Mouse (Mus musculus) midbrain, embryonic 16.5 days (tissue): ENCODE measurements around the gene E130309D02Rik. TPM values are rescaled to one million over a fixed set of nuclear protein-coding genes. Genes with fewer than 3 reads are reported as not detected.

Source experiments
- ATAC-seq: fragments of 200-750 bp; cut with Nextera tagmentation; 2 replicates; pipeline ENCODE4 v1.8.0; 2017; ENCODE audit warnings: moderate TSS enrichment
- H3K27ac ChIP-seq: fragments of 300-500 bp; sonication (generic); 2 replicates; pipeline ENCODE4 v1.5.1; 2014; ENCODE audit warnings: mild to moderate bottlenecking, low read length, mixed read lengths
- H3K27me3 ChIP-seq: fragments of 300-500 bp; sonication (generic); 2 replicates; pipeline ENCODE4 v1.6.1; 2014; ENCODE audit warnings: low read depth, low read length, mixed read lengths; ENCODE audit not compliant: control insufficient read depth, insufficient read depth
- H3K36me3 ChIP-seq: fragments of 300-500 bp; sonication (generic); 2 replicates; pipeline ENCODE4 v1.6.1; 2014; ENCODE audit warnings: mild to moderate bottlenecking, low read length, moderate library complexity, mixed read lengths; ENCODE audit not compliant: control insufficient read depth, insufficient read depth
- H3K4me1 ChIP-seq: fragments of 300-500 bp; sonication (generic); 2 replicates; pipeline ENCODE4 v1.6.1; 2014; ENCODE audit warnings: mild to moderate bottlenecking, low read length, mixed read lengths; ENCODE audit not compliant: control insufficient read depth, insufficient read depth
- H3K4me2 ChIP-seq: fragments of 300-500 bp; sonication (generic); 2 replicates; pipeline ENCODE4 v1.6.1; 2014; ENCODE audit warnings: mild to moderate bottlenecking, low read length, mixed read lengths
- H3K4me3 ChIP-seq: fragments of 300-500 bp; sonication (generic); 2 replicates; pipeline ENCODE4 v1.5.1; 2014; ENCODE audit warnings: low read depth, mild to moderate bottlenecking, low read length, moderate library complexity, mixed read lengths
- H3K9ac ChIP-seq: fragments of 300-500 bp; sonication (generic); 2 replicates; pipeline ENCODE4 v1.6.1; 2014; ENCODE audit warnings: low read depth, low read length, mixed read lengths
- H3K9me3 ChIP-seq: fragments of 300-500 bp; sonication (generic); replicated peaks from 2 replicates; pipeline ENCODE4 v1.6.1; 2014; ENCODE audit warnings: mild to moderate bottlenecking, low read length, mixed read lengths; ENCODE audit not compliant: control insufficient read depth, poor library complexity, severe bottlenecking
- WGBS: fragments of 180-500 bp; shearing (Covaris S2); extraction: QIAGEN DNeasy Blood & Tissue Kit; methylation state at CpG from one replicate; pipeline ENCODE4 v1.1.7; 2014; 5-methylcytosine and 5-hydroxymethylcytosine counted together
- polyA plus RNA-seq: library from polyadenylated mRNA; unstranded; fragments of >200 nt; fragmentation: Nextera tagmentation; extraction: Ambion mirVana; gene quantifications from 2 replicates; pipeline ENCODE4 v1.2.1, GENCODE M21; 2015

E130309D02Rik gene
- polyA plus RNA-seq, 1 experiment from 2014 or later = 25.3 TPM

DNA sequence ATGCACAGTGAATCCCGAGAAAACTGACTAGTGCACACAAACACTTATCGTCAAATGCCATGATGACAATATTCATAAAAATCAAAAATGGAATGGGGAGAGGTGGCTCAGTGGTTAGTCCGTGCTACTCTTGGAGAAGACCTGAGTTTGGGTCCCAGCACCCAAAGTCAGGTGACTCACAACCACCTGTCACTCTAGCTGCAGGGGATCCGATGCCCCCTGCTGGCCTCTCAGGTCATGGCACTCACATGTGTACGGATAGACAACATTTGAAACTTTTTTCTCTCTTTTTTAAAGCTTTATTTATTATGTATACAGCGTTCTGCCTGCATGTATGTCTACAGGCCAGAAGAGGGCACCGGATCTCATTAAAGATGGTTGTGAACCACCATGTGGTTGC is 16.8 kb downstream of the E130309D02Rik start:
- Histone ChIP-seq H3K27me3 (peaks cover 6% of the 10 kb centered on the region), H3K9ac (no peak overlapping the region), H3K4me2 (no peak overlapping the region), H3K4me3 (no peak overlapping the region), H3K9me3 (no peaks in the 10 kb centered on the region; the same call in 1 of the 2 replicates), H3K27ac (no peak overlapping the region), H3K36me3 (peaks cover 21% of the 10 kb centered on the region), H3K4me1 (peaks cover 3% of the 10 kb centered on the region)
- WGBS = 95% methylated on average over 7 of the region's 7 CpGs
- no peak for ATAC-seq

DNA sequence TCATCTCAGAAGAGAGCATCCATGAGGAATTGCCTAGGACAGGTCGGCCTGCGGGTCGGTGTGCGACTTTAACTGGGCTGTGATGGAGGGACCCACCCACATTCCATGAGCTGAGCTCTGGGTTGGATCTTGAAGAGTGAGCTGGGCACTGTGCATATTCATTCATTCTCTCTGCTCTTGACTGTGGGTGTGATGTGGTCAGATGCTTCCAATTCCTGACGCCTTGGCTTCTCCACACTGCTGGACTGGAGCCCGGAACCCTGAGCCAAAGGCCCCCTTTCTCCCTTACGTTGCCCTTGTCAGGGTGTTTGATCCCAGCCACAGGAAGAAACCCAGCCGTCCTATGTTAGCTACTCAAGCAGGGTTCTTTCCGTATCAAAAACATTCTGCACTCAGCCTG is 17.2 kb downstream of the E130309D02Rik start:
- no peak overlapping the region for H3K4me3 ChIP-seq
- H3K36me3 ChIP-seq = peaks cover 21% of the 10 kb centered on the region
- H3K4me1 ChIP-seq = peaks cover 7% of the 10 kb centered on the region
- no peaks in the 10 kb centered on the region; the same call in 1 of the 2 replicates for H3K9me3 ChIP-seq
- peaks cover 8% of the 10 kb centered on the region for H3K27me3 ChIP-seq
- WGBS = 92% methylated on average over 9 of the region's 9 CpGs
- H3K9ac ChIP-seq = no peak overlapping the region
- H3K27ac ChIP-seq = no peak overlapping the region
- H3K4me2 ChIP-seq = no peak overlapping the region
- no peak for ATAC-seq

DNA sequence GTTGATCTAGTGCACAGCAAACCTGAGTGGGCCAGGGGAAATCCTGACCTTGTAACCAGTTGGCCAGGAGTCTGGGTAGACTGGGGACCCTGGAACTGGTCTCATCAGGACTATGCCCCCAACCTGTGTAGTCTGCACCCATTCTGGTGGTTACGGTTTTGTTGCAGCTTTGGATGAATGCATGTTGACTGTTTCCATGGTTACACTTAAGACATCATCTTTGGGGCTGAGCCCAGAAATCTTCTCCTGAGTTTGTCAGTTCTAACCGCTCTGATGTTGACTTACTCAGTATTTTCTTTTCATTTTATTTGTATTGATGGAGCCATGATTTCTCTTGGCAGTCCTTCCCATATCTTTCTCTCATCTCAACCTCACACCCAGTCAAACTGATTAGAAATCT is 19.8 kb downstream of the E130309D02Rik start:
- Histone ChIP-seq H3K4me2 (no peak overlapping the region), H3K27ac (no peak overlapping the region), H3K9me3 (no peaks in the 10 kb centered on the region; the same call in 1 of the 2 replicates), H3K36me3 (peaks cover 10% of the 10 kb centered on the region), H3K4me3 (no peak overlapping the region), H3K27me3 (peaks cover 20% of the 10 kb centered on the region), H3K9ac (no peak overlapping the region), H3K4me1 (peaks cover 8% of the 10 kb centered on the region)
- 75% methylated on average over 2 of the region's 2 CpGs for WGBS
- no peak for ATAC-seq

DNA sequence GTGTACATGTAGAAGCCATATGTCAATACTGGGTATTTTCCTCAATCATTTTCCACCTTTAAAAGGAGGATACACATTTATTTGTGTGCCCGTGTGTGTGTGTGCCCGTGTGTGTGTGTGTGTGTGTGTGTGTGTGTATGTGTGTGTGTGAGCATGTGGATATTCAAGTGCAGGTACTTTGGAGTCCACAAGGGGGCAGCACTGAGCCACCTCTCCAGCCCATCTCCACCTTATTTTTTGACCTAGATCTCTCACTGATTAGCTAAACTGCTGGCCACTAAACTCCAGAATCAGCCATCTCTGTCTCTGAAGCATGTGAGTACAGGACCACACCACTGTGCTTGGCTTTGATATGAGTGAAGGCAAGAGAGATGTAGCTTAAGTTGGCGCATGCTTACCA is 20.3 kb downstream of the E130309D02Rik start:
- H3K9me3 ChIP-seq = no peaks in the 10 kb centered on the region; the same call in 1 of the 2 replicates
- peaks cover 6% of the 10 kb centered on the region for H3K36me3 ChIP-seq
- H3K9ac ChIP-seq = no peak overlapping the region
- peaks cover 22% of the 10 kb centered on the region for H3K27me3 ChIP-seq
- no peak for ATAC-seq
- 92% methylated on average over 3 of the region's 3 CpGs for WGBS
- H3K27ac ChIP-seq = no peak overlapping the region
- H3K4me1 ChIP-seq = peaks cover 8% of the 10 kb centered on the region
- H3K4me2 ChIP-seq = no peak overlapping the region
- no peak overlapping the region for H3K4me3 ChIP-seq

DNA sequence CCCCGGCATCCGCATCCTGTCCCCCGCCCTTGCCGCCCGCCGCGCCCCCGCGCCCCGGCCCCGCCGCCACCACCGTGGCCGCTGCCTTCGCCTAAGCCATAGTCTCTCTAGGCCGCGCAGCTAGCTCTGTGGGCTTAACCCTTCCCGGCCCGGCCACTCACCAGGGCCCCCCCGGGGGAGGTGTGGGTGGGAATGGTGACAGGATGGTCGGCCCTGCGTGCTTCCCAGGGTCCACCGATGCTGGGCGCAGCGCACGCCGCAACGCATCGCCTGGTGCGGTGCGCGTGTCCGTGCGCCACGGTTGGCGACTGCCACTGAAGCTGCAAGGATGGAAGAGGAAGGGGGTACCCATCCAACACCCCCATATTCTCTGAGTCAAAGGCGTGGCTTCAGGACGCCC is 21.8 kb downstream of the E130309D02Rik start, which contains the start of gene Zfp853:
Zfp853 (minus strand) TSS at position 220 of the 400 bp plus-strand sequence.
- Histone ChIP-seq H3K27me3 (peaks cover 36% of the 10 kb centered on the region), H3K36me3 (no peaks in the 10 kb centered on the region), H3K9ac (peak within 1 kb of the TSS; percentile 82), H3K27ac (no peak within 1 kb of the TSS), H3K4me2 (peak within 1 kb of the TSS; percentile 90), H3K4me1 (peaks cover 8% of the 10 kb centered on the region), H3K4me3 (peak within 1 kb of the TSS; percentile 57), H3K9me3 (no peaks in the 10 kb centered on the region; the same call in 1 of the 2 replicates)
- WGBS = 2% methylated on average over 30 of the region's 38 CpGs
- peak; percentile 30 for ATAC-seq

DNA sequence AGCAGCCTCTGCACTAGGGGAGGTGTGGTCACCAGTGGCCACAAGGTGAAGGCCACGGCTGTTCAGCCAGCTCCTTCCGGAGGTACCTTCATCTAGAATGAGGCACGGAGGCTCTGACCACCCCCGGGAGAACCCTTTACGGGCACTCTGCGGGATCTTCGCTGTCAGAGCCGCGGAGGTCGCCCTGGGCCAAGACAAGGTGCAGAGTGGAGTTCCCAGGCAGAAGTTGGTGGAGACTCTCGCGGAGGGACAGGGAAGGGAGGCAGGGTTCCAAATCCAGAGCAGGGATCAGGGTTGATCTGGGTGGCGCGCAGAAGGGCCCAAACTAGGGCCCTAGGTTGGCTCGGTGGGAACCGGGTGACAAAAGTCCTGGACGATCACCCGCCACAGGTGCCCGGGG is 22.3 kb downstream of the E130309D02Rik start:
- H3K27me3 ChIP-seq = peaks cover 42% of the 10 kb centered on the region
- no peak; the same call in 1 of the 2 replicates for ATAC-seq
- H3K27ac ChIP-seq = no peak overlapping the region
- peak overlapping the region; percentile 57 for H3K4me3 ChIP-seq
- H3K9ac ChIP-seq = peak overlapping the region; percentile 82
- H3K4me2 ChIP-seq = peak overlapping the region; percentile 90
- WGBS = 2% methylated on average over 17 of the region's 19 CpGs
- H3K4me1 ChIP-seq = peaks cover 9% of the 10 kb centered on the region
- H3K9me3 ChIP-seq = no peaks in the 10 kb centered on the region; the same call in 1 of the 2 replicates
- no peaks in the 10 kb centered on the region for H3K36me3 ChIP-seq

DNA sequence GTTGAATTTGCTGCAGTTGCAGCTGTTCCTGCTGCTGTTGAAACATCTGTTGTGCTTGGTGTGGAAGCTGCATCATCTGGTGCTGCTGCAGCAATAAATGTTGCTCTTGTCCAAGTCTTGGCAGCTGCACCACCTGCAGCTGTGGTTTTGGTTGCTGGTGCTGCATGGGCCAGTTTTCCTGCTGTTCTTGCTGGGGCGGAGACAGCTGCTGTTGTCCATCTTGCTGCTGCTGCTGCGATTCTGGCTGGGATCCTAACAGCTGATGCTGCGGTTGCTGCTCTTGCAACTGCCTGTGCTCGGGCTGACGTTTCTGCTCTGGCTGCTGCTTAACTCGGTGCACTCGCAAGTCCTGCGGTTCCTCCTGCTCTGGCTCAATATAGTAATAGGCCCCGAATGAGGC is 25.9 kb downstream of the E130309D02Rik start:
- no peak overlapping the region for H3K27ac ChIP-seq
- no peak overlapping the region for H3K4me2 ChIP-seq
- H3K9me3 ChIP-seq = no peaks in the 10 kb centered on the region
- H3K4me3 ChIP-seq = no peak overlapping the region
- peaks cover 12% of the 10 kb centered on the region for H3K4me1 ChIP-seq
- H3K36me3 ChIP-seq = no peaks in the 10 kb centered on the region
- H3K9ac ChIP-seq = no peak overlapping the region
- ATAC-seq = no peak
- H3K27me3 ChIP-seq = peaks cover 55% of the 10 kb centered on the region
- WGBS = 79% methylated on average over 9 of the region's 9 CpGs

DNA sequence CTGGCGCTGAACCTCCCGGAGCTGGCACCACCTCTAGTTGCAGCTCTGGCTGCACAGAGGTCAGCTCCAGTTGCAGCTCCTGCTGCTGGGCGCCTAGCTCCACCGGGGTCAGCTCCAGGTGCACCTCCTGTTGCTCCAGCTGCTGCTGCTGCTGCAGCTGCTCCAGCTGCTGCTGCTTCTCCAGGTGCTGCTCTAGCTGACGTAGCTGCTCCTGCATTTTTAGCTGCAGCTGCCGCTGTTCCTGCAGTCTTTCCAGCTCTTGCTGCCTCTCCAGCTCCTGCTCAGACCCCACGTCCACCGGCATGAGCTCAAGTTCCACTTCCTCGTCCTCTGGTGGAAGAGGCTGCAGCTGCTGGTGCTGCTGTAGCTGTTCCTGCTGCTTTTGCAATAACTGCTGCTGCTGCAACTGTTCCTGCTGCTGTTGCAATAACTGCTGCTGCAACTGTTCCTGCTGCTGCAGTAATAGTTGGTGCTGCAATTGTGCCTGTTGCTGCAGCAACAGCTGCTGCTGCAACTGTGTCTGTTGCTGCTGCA is 26.7 kb downstream of the E130309D02Rik start:
- H3K9ac ChIP-seq = 0 out of 2 replicates have a peak overlapping the region, but pooled peaks have one; percentile 46
- peaks cover 49% of the 10 kb centered on the region for H3K27me3 ChIP-seq

DNA sequence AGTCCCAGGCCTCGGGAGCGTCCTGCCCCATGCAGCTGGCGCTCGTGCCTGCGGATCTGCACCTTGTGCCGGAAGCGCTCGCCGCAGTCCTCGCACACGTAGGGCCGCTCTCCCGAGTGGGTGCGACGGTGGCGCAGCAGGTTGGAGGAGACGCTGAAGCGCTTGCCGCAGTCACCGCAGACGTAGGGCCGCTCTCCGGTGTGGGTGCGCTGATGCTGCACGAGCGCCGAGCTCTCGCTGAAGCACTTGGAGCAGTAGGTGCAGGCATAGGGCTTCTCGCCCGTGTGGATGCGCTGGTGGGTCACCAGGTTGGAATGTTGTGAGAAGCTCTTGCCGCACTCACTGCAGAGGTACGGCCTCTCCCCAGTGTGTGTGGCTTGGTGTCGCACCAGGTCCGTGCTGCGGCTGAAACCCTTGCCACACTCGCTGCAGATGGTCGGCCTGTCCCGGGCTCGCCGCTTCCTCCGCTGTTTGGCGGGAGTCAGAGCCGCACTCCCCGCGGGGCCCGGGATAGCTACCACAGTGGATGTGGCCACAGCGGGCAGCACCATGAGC is 27.3 kb downstream of the E130309D02Rik start:
- Histone ChIP-seq H3K27me3 (peaks cover 46% of the 10 kb centered on the region), H3K4me3 (peak overlapping the region; percentile 20), H3K4me2 (peak overlapping the region; percentile 44), H3K4me1 (peaks cover 4% of the 10 kb centered on the region; the same call in 1 of the 2 replicates), H3K36me3 (no peaks in the 10 kb centered on the region), H3K27ac (no peak overlapping the region), H3K9ac (0 out of 2 replicates have a peak overlapping the region, but pooled peaks have one; percentile 46), H3K9me3 (no peaks in the 10 kb centered on the region)
- ATAC-seq = no peak
- WGBS = 3% methylated on average over 48 of the region's 48 CpGs

More for the DNA sequence above, 26.7 kb downstream of the E130309D02Rik start:
- Histone ChIP-seq H3K4me2 (peak overlapping the region; percentile 44), H3K9me3 (no peaks in the 10 kb centered on the region), H3K4me3 (peak overlapping the region; percentile 20), H3K27ac (no peak overlapping the region), H3K4me1 (peaks cover 9% of the 10 kb centered on the region), H3K36me3 (no peaks in the 10 kb centered on the region)
- ATAC-seq = no peak
- WGBS = 15% methylated on average over 9 of the region's 9 CpGs
